Mouse (Mus musculus) MEL (cell line): ENCODE results near the gene Mdga1. TPM values are rescaled to one million over a fixed set of nuclear protein-coding genes. Genes with fewer than 3 reads are reported as not detected.

Experiments
- DNase-seq: peaks from one replicate; pipeline ENCODE4 v3.0.0; 2011; ENCODE audit warnings: low read depth, low spot score
- H3K27ac ChIP-seq: 2 replicates; pipeline ENCODE4 v1.5.1; 2012; ENCODE audit warnings: low read depth, mild to moderate bottlenecking, control low read depth, low read length, moderate library complexity; ENCODE audit not compliant: control insufficient read depth
- H3K27me3 ChIP-seq, 2 experiments: fragments of 150-350 bp in 1 of 2; sonication (generic) in 1 of 2; 2 replicates each; pipeline ENCODE4 v1.6.1; 2012; ENCODE audit warnings: low read length in 2 of 2, mild to moderate bottlenecking in 2 of 2, improper control_type of control experiment in 1 of 2, moderate library complexity in 1 of 2; ENCODE audit not compliant: insufficient read depth in 2 of 2, control insufficient read depth in 1 of 2
- H3K36me3 ChIP-seq, 2 experiments: 2 replicates each; pipeline ENCODE4 v1.6.1; 2012 to 2014; ENCODE audit warnings: low read length in 2 of 2, improper control_type of control experiment in 1 of 2, inconsistent platforms in 1 of 2, mild to moderate bottlenecking in 1 of 2; ENCODE audit not compliant: insufficient read depth in 2 of 2, control insufficient read depth in 1 of 2
- H3K4me1 ChIP-seq, 2 experiments: fragments of 150-350 bp in 1 of 2; sonication (generic) in 1 of 2; 2 replicates each; pipeline ENCODE4 v1.6.1; 2012; ENCODE audit warnings: low read length in 2 of 2, improper control_type of control experiment in 1 of 2, mild to moderate bottlenecking in 1 of 2; ENCODE audit not compliant: insufficient read depth in 2 of 2, control insufficient read depth in 1 of 2
- H3K4me3 ChIP-seq, 2 experiments: fragments of 150-350 bp in 1 of 2; sonication (generic) in 1 of 2; 2 replicates each; pipeline ENCODE4 v1.5.1; 2012; ENCODE audit warnings: low read depth in 2 of 2, low read length in 2 of 2, mild to moderate bottlenecking in 2 of 2, moderate library complexity in 2 of 2, control low read depth in 1 of 2, improper control_type of control experiment in 1 of 2; ENCODE audit not compliant: control insufficient read depth in 1 of 2, insufficient read depth in 1 of 2
- H3K79me2 ChIP-seq: 2 replicates; pipeline ENCODE4 v1.6.1; 2012; ENCODE audit warnings: mild to moderate bottlenecking, low read length, moderate library complexity; ENCODE audit not compliant: control insufficient read depth, poor library complexity, insufficient read depth
- H3K9ac ChIP-seq: 2 replicates; pipeline ENCODE4 v1.6.1; 2012; ENCODE audit warnings: low read depth, mild to moderate bottlenecking, control low read depth, low read length, moderate library complexity; ENCODE audit not compliant: control insufficient read depth, poor library complexity, severe bottlenecking
- H3K9me3 ChIP-seq: fragments of 150-350 bp; sonication (generic); replicated peaks from 2 replicates; pipeline ENCODE4 v1.6.1; 2012; ENCODE audit warnings: mild to moderate bottlenecking, low read length, improper control_type of control experiment, moderate library complexity; ENCODE audit not compliant: insufficient read depth
- BHLHE40 ChIP-seq: IDR thresholded peaks from 2 replicates; pipeline ENCODE4 v1.6.1; 2012; ENCODE audit warnings: low read depth, mild to moderate bottlenecking, inconsistent platforms, low read length, improper control_type of control experiment, borderline replicate concordance
- CHD2 ChIP-seq: IDR thresholded peaks from 2 replicates; pipeline ENCODE4 v1.6.1; 2011; ENCODE audit warnings: low read length, improper control_type of control experiment
- CTCF ChIP-seq, 3 experiments: IDR thresholded peaks in 2 of 3; conservative IDR thresholded peaks in 1 of 3; 2 replicates each; pipeline ENCODE4 v1.5.1; 2011 to 2012; ENCODE audit warnings: low read length in 3 of 3, low read depth in 2 of 3, mild to moderate bottlenecking in 2 of 3, improper control_type of control experiment in 1 of 3, inconsistent platforms in 1 of 3, mixed read lengths in 1 of 3, moderate library complexity in 1 of 3; ENCODE audit not compliant: control insufficient read depth in 1 of 3, insufficient read depth in 1 of 3, poor library complexity in 1 of 3, severe bottlenecking in 1 of 3
- ELF1 ChIP-seq: IDR thresholded peaks from 2 replicates; pipeline ENCODE4 v1.6.1; 2014; ENCODE audit warnings: low read depth, mild to moderate bottlenecking, inconsistent platforms, low read length, improper control_type of control experiment, moderate library complexity
- EP300 ChIP-seq, 2 experiments: IDR thresholded peaks; 2 replicates each; pipeline ENCODE4 v1.6.1; 2011; ENCODE audit warnings: improper control_type of control experiment in 2 of 2, low read length in 2 of 2, low read depth in 1 of 2, mild to moderate bottlenecking in 1 of 2
- GABPA ChIP-seq: IDR thresholded peaks from 2 replicates; pipeline ENCODE4 v1.6.1; 2012; ENCODE audit warnings: low read depth, mild to moderate bottlenecking, inconsistent platforms, low read length, improper control_type of control experiment, moderate library complexity
- GATA1 ChIP-seq: IDR thresholded peaks from 2 replicates; pipeline ENCODE4 v1.6.1; 2011; ENCODE audit warnings: low read depth, low read length, improper control_type of control experiment
- HCFC1 ChIP-seq: IDR thresholded peaks from 2 replicates; pipeline ENCODE4 v1.6.1; 2012; ENCODE audit warnings: low read depth, mild to moderate bottlenecking, inconsistent platforms, low read length, improper control_type of control experiment, moderate library complexity
- MAX ChIP-seq: IDR thresholded peaks from 2 replicates; pipeline ENCODE4 v1.6.1; 2011; ENCODE audit warnings: low read length, improper control_type of control experiment
- MEF2A ChIP-seq: IDR thresholded peaks from 2 replicates; pipeline ENCODE4 v1.6.1; 2014; ENCODE audit warnings: low read depth, mild to moderate bottlenecking, inconsistent platforms, low read length, improper control_type of control experiment; ENCODE audit not compliant: poor library complexity, insufficient replicate concordance, severe bottlenecking; ENCODE audit errors: extremely low read depth
- MXI1 ChIP-seq: IDR thresholded peaks from 2 replicates; pipeline ENCODE4 v1.6.1; 2011; ENCODE audit warnings: mild to moderate bottlenecking, low read depth, low read length, improper control_type of control experiment
- NELFE ChIP-seq: IDR thresholded peaks from 2 replicates; pipeline ENCODE4 v1.6.1; 2011; ENCODE audit warnings: low read depth, low read length, improper control_type of control experiment
- NRF1 ChIP-seq: IDR thresholded peaks from 2 replicates; pipeline ENCODE4 v1.6.1; 2014; ENCODE audit warnings: low read depth, mild to moderate bottlenecking, inconsistent platforms, low read length, improper control_type of control experiment, moderate library complexity; ENCODE audit not compliant: poor library complexity, insufficient read depth, severe bottlenecking
- POLR2A ChIP-seq, 2 experiments: IDR thresholded peaks; 2 replicates each; pipeline ENCODE4 v1.6.1; 2011 to 2012; ENCODE audit warnings: low read length in 2 of 2, mild to moderate bottlenecking in 2 of 2, control low read depth in 1 of 2, improper control_type of control experiment in 1 of 2, low read depth in 1 of 2, moderate library complexity in 1 of 2; ENCODE audit not compliant: control insufficient read depth in 1 of 2, insufficient read depth in 1 of 2, poor library complexity in 1 of 2
- TAL1 ChIP-seq: IDR thresholded peaks from 2 replicates; pipeline ENCODE4 v1.6.1; 2012; ENCODE audit warnings: mild to moderate bottlenecking, inconsistent platforms, low read length, moderate library complexity, mixed read lengths
- USF1 ChIP-seq: IDR thresholded peaks from 2 replicates; pipeline ENCODE4 v1.6.1; 2014; ENCODE audit warnings: low read depth, mild to moderate bottlenecking, inconsistent platforms, low read length, improper control_type of control experiment, moderate library complexity
- ZKSCAN1 ChIP-seq: IDR thresholded peaks from 2 replicates; pipeline ENCODE4 v1.6.1; 2012; ENCODE audit warnings: low read depth, mild to moderate bottlenecking, inconsistent platforms, low read length, improper control_type of control experiment, moderate library complexity
- ZNF384 ChIP-seq: IDR thresholded peaks from 2 replicates; pipeline ENCODE4 v1.6.1; 2012; ENCODE audit warnings: low read depth, mild to moderate bottlenecking, inconsistent platforms, low read length, improper control_type of control experiment
- polyA plus RNA-seq, 2 experiments: library from polyadenylated mRNA; stranded (reverse) in 1 of 2; unstranded in 1 of 2; fragments of >175 nt in 1 of 2; fragments of >200 nt in 1 of 2; gene quantifications; 2 replicates each; pipeline versions ENCODE4 v1.2.1 to v1.2.4; 2012; ENCODE audit warnings: low replicate concordance in 2 of 2, low read depth in 1 of 2; ENCODE audit not compliant: insufficient read length in 2 of 2, insufficient read depth in 1 of 2, missing spikeins in 1 of 2
- total RNA-seq: library from RNA; depleted of rRNA; stranded (reverse); fragments of 300-350 nt; gene quantifications from 2 replicates; pipeline ENCODE4 v1.2.3, GENCODE M21; 2012

Mdga1 gene
- total and polyA plus RNA-seq, 3 experiments, result 0.27 to 2.3 TPM; not detected in 1

- no peak overlapping the region for H3K27ac ChIP-seq
- no peaks in the 10 kb centered on the region for H3K36me3 ChIP-seq
- TF ChIP-seq ELF1, result no peak
- no peaks in the 10 kb centered on the region for H3K4me1 ChIP-seq
- H3K79me2 ChIP-seq, result no peaks in the 10 kb centered on the region
- no peak overlapping the region for H3K9ac ChIP-seq
- H3K27me3 ChIP-seq, result peaks cover 0 to 1% of the 10 kb centered on the region in 2 experiments; a peak in 1 of 4 replicates
- no peak overlapping the region for H3K4me3 ChIP-seq
- no peak for DNase-seq
- no peaks in the 10 kb centered on the region for H3K9me3 ChIP-seq
These were observed 50.4 kb downstream of the Mdga1 start for GRCm38 (mm10) chr17:29919552-29919920.

- no peaks in the 10 kb centered on the region for H3K79me2 ChIP-seq
- H3K4me1 ChIP-seq, result no peaks in the 10 kb centered on the region
- no peak for DNase-seq
- H3K27ac ChIP-seq, result no peak overlapping the region
- no peaks in the 10 kb centered on the region for H3K36me3 ChIP-seq
- no peak overlapping the region for H3K4me3 ChIP-seq
- no peaks in the 10 kb centered on the region for H3K9me3 ChIP-seq
- peaks cover 0 to 1% of the 10 kb centered on the region in 2 experiments; a peak in 1 of 4 replicates for H3K27me3 ChIP-seq
- TF ChIP-seq ZNF384 (no peak), CTCF (IDR thresholded peaks at IDR 0.05 in 2 of 3, conservative IDR thresholded peaks at IDR 0.05 in 1 of 3; ENCODE audit: control insufficient read depth in 1 of 3, insufficient read depth in 1 of 3, low read depth in 2 of 3, low read length in 3 of 3, poor library complexity in 1 of 3, severe bottlenecking in 1 of 3) (no peak)
- no peak overlapping the region for H3K9ac ChIP-seq
These were observed 50.9 kb downstream of the Mdga1 start for GRCm38 (mm10) chr17:29918791-29919551.

GRCm38 (mm10) chr17:29916968-29917367, 52.9 kb downstream of the Mdga1 start:
- no peaks in the 10 kb centered on the region for H3K79me2 ChIP-seq
- no peaks in the 10 kb centered on the region for H3K9me3 ChIP-seq
- no peak for DNase-seq
- no peak overlapping the region for H3K9ac ChIP-seq
- no peaks in the 10 kb centered on the region for H3K36me3 ChIP-seq
- no peak overlapping the region for H3K27ac ChIP-seq
- H3K27me3 ChIP-seq, result peaks cover 0 to 3% of the 10 kb centered on the region in 2 experiments; a peak in 2 of 4 replicates
- no peak overlapping the region for H3K4me3 ChIP-seq
- TF ChIP-seq MAX, result no peak
- TF ChIP-seq GABPA, result no peak
- TF ChIP-seq, all 39 proteins: peak for 0
- H3K4me1 ChIP-seq, result no peaks in the 10 kb centered on the region

- Histone ChIP-seq H3K79me2 (no peaks in the 10 kb centered on the region), H3K9ac (no peak overlapping the region), H3K9me3 (no peaks in the 10 kb centered on the region), H3K36me3 (no peaks in the 10 kb centered on the region), H3K27ac (no peak overlapping the region), H3K27me3 (peaks cover 0 to 3% of the 10 kb centered on the region in 2 experiments; a peak in 2 of 4 replicates), H3K4me3 (no peak overlapping the region), H3K4me1 (no peaks in the 10 kb centered on the region)
- TF ChIP-seq GATA1, result no peak
- TF ChIP-seq NRF1, result no peak
- TF ChIP-seq TAL1, result no peak
- no peak for TF ChIP-seq CTCF (IDR thresholded peaks at IDR 0.05 in 2 of 3, conservative IDR thresholded peaks at IDR 0.05 in 1 of 3; ENCODE audit: control insufficient read depth in 1 of 3, insufficient read depth in 1 of 3, low read depth in 2 of 3, low read length in 3 of 3, poor library complexity in 1 of 3, severe bottlenecking in 1 of 3)
- TF ChIP-seq HCFC1, result no peak
- no peak for TF ChIP-seq MEF2A
- no peak for TF ChIP-seq NELFE
- no peak for TF ChIP-seq CHD2
- no peak for TF ChIP-seq GABPA
- no peak for TF ChIP-seq ZKSCAN1
- no peak for TF ChIP-seq MXI1
- TF ChIP-seq EP300 (IDR thresholded peaks at IDR 0.05; ENCODE audit: low read depth in 1 of 2, low read length in 2 of 2), result no peak
- TF ChIP-seq POLR2A (IDR thresholded peaks at IDR 0.05; ENCODE audit: control insufficient read depth in 1 of 2, insufficient read depth in 1 of 2, low read depth in 1 of 2, low read length in 2 of 2, poor library complexity in 1 of 2), result no peak
- TF ChIP-seq USF1, result no peak
- no peak for TF ChIP-seq BHLHE40
- no peak for DNase-seq
These were observed 54.1 kb downstream of the Mdga1 start for GRCm38 (mm10) chr17:29915820-29916219.
